Mouse (Mus musculus) forebrain, embryonic 15.5 days (tissue): Measurements from ENCODE around the gene Galk2. TPM values are rescaled to one million over a fixed set of nuclear protein-coding genes. Genes with fewer than 3 reads are reported as not detected.
A peak's percentile ranks its signal among the peaks of the same experiment; 100 is the strongest.

ENCODE experiments used
- ATAC-seq: fragments of 200-750 bp; cut with Nextera tagmentation; replicated peaks from 2 replicates; pipeline ENCODE4 v1.8.0; 2017; ENCODE audit warnings: mild to moderate bottlenecking, moderate TSS enrichment, moderate library complexity
- H3K27ac ChIP-seq: fragments of 300-500 bp; sonication (generic); replicated peaks from 2 replicates; pipeline ENCODE4 v1.5.1; 2015; ENCODE audit warnings: mild to moderate bottlenecking, inconsistent platforms
- H3K27me3 ChIP-seq: fragments of 300-500 bp; sonication (generic); 2 replicates; pipeline ENCODE4 v1.6.1; 2015; ENCODE audit warnings: inconsistent platforms
- H3K36me3 ChIP-seq: fragments of 300-500 bp; sonication (generic); 2 replicates; pipeline ENCODE4 v1.6.1; 2015; ENCODE audit warnings: mild to moderate bottlenecking, inconsistent platforms
- H3K4me1 ChIP-seq: fragments of 300-500 bp; sonication (generic); 2 replicates; pipeline ENCODE4 v1.6.1; 2015; ENCODE audit warnings: inconsistent platforms
- H3K4me2 ChIP-seq: fragments of 300-500 bp; sonication (generic); replicated peaks from 2 replicates; pipeline ENCODE4 v1.6.1; 2015; ENCODE audit warnings: mild to moderate bottlenecking, inconsistent platforms
- H3K4me3 ChIP-seq: fragments of 300-500 bp; sonication (generic); 2 replicates; pipeline ENCODE4 v1.5.1; 2015; ENCODE audit warnings: mild to moderate bottlenecking, inconsistent platforms
- H3K9ac ChIP-seq: fragments of 300-500 bp; sonication (generic); replicated peaks from 2 replicates; pipeline ENCODE4 v1.6.1; 2015; ENCODE audit warnings: mild to moderate bottlenecking, inconsistent platforms
- H3K9me3 ChIP-seq: fragments of 300-500 bp; sonication (generic); 2 replicates; pipeline ENCODE4 v1.6.1; 2016; ENCODE audit warnings: inconsistent platforms
- WGBS: fragments of 180-500 bp; shearing (Covaris S2); methylation state at CpG from one replicate; pipeline ENCODE4 v1.1.7; 2015; ENCODE audit warnings: mixed read lengths; 5-methylcytosine and 5-hydroxymethylcytosine counted together
- polyA plus RNA-seq: library from polyadenylated mRNA; unstranded; fragments of >200 nt; fragmentation: Nextera tagmentation; extraction: Ambion mirVana; gene quantifications from 2 replicates; pipeline ENCODE4 v1.2.1, GENCODE M21; 2015

Galk2 gene
- polyA plus RNA-seq, 1 experiment from 2014 or later = 29.1 TPM

GRCm38 (mm10) chr2:125975808-125976345, 117.0 kb downstream of the Galk2 start:
- no peak for ATAC-seq
- no peak overlapping the region for H3K4me3 ChIP-seq
- 48% methylated on average over 5 of the region's 5 CpGs for WGBS
- H3K36me3 ChIP-seq = no peaks in the 10 kb centered on the region
- no peak overlapping the region for H3K9ac ChIP-seq
- H3K27me3 ChIP-seq = no peaks in the 10 kb centered on the region
- no peaks in the 10 kb centered on the region for H3K4me1 ChIP-seq
- H3K4me2 ChIP-seq = no peak overlapping the region
- no peaks in the 10 kb centered on the region for H3K9me3 ChIP-seq
- no peak overlapping the region for H3K27ac ChIP-seq

- no peak overlapping the region for H3K27ac ChIP-seq
- H3K27me3 ChIP-seq = no peaks in the 10 kb centered on the region
- no peaks in the 10 kb centered on the region for H3K36me3 ChIP-seq
- no peaks in the 10 kb centered on the region for H3K4me1 ChIP-seq
- ATAC-seq = no peak
- 80% methylated on average over 5 of the region's 5 CpGs for WGBS
- H3K4me2 ChIP-seq = no peak overlapping the region
- no peaks in the 10 kb centered on the region for H3K9me3 ChIP-seq
- no peak overlapping the region for H3K4me3 ChIP-seq
- H3K9ac ChIP-seq = no peak overlapping the region
These were observed 143.4 kb downstream of the Galk2 start for GRCm38 (mm10) chr2:126002291-126002690.

GRCm38 (mm10) chr2:126006088-126006487, 147.2 kb downstream of the Galk2 start:
- Histone ChIP-seq H3K9ac (no peak overlapping the region), H3K4me3 (no peak overlapping the region), H3K4me1 (no peaks in the 10 kb centered on the region), H3K36me3 (no peaks in the 10 kb centered on the region), H3K4me2 (no peak overlapping the region), H3K27me3 (no peaks in the 10 kb centered on the region), H3K9me3 (no peaks in the 10 kb centered on the region), H3K27ac (no peak overlapping the region)
- ATAC-seq = peak; percentile 78; the same call in 1 of the 2 replicates
- WGBS = 41% methylated on average over 3 of the region's 3 CpGs

GRCm38 (mm10) chr2:126006742-126007141, 147.8 kb downstream of the Galk2 start:
- Histone ChIP-seq H3K9me3 (no peaks in the 10 kb centered on the region), H3K36me3 (no peaks in the 10 kb centered on the region), H3K4me3 (no peak overlapping the region), H3K9ac (no peak overlapping the region), H3K27ac (no peak overlapping the region), H3K4me1 (no peaks in the 10 kb centered on the region), H3K27me3 (no peaks in the 10 kb centered on the region), H3K4me2 (no peak overlapping the region)
- ATAC-seq = no peak
- WGBS = 72% methylated on average over 2 of the region's 2 CpGs

GRCm38 (mm10) chr2:126014989-126015710, 156.2 kb downstream of the Galk2 start:
- no peak overlapping the region for H3K27ac ChIP-seq
- 13% methylated on average over 12 of the region's 12 CpGs for WGBS
- ATAC-seq = peak; percentile 61; the same call in 1 of the 2 replicates
- no peak overlapping the region for H3K4me3 ChIP-seq
- no peaks in the 10 kb centered on the region for H3K27me3 ChIP-seq
- no peaks in the 10 kb centered on the region for H3K9me3 ChIP-seq
- no peak overlapping the region for H3K4me2 ChIP-seq
- no peaks in the 10 kb centered on the region for H3K36me3 ChIP-seq
- no peak overlapping the region for H3K9ac ChIP-seq
- peaks cover 18% of the 10 kb centered on the region for H3K4me1 ChIP-seq

DNA sequence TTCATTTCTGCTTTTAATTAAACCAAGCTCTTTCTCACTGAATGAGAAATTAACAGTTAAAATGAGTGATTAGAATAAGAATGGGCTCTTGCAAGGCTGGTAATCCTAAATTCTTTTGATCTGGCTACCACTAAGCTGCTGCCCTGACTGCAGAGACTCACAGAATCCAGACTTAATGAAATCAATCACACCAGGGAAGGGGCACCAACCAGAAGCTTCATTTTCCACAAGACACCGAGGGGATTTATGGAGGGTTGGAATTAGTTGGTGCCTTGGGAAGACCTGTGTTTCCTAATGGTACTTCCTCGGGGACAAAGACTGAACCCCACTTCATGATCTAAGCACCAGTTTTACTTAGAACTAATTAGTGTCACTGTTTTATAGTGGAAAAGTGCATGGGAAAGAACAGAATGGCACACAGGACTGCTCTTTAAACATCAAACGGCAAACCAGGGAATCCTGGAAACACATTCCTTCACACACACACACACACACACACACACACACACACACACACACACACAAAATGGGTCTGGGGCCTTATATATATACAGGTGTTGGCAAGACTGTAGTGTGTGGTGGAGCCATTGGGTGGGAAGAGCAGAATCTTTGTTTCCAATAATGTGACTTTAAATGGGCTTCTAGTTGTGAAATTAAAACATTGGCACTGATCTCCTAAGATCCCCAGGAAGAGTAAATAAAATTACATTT, 157.0 kb downstream of the Galk2 start:
- under 1% methylated on average over 3 of the region's 3 CpGs for WGBS
- no peak overlapping the region for H3K4me2 ChIP-seq
- H3K4me3 ChIP-seq = no peak overlapping the region

DNA sequence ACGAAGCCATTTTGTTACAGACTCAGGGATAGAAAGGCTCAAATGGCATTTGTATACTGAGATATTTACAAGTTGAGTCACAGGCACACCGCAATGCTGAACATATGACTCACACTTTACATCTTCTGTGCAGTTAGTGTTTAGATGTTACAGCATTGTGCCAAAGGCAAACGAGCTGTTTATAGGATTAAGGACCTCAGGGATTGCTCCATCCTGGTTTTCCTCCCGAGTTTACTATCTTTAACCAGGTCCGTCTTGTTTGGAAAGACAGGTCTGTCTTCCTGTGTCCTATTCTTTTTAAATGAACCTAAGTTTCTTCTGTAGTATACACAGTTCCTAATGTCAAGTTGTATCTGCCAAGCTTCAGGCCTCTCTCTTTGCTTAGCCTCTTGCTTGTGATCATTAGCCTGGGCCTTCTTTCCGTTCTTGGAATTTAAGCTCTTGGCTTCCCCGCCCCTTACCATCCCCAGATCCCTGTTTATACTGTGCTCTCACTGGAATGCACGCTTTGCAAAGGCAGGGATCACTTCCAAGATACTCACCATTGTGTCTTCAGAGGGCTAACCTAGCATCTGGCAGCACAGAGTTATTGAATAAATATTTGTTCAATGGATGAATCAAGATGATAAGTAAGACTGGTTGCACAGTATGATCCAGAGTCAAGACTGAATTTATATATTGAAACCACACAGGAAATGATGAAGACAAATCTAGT, 172.4 kb downstream of the Galk2 start:
- Histone ChIP-seq H3K27ac (no peak overlapping the region), H3K4me2 (no peak overlapping the region), H3K9ac (no peak overlapping the region), H3K27me3 (no peaks in the 10 kb centered on the region), H3K9me3 (no peaks in the 10 kb centered on the region), H3K4me3 (no peak overlapping the region), H3K4me1 (no peaks in the 10 kb centered on the region), H3K36me3 (no peaks in the 10 kb centered on the region)
- no peak for ATAC-seq
- WGBS = 58% methylated on average over 8 of the region's 8 CpGs

More for the DNA sequence above, 157.0 kb downstream of the Galk2 start:
- Histone ChIP-seq H3K27ac (no peak overlapping the region), H3K9ac (no peak overlapping the region), H3K9me3 (no peaks in the 10 kb centered on the region), H3K36me3 (no peaks in the 10 kb centered on the region), H3K4me1 (peaks cover 18% of the 10 kb centered on the region), H3K27me3 (no peaks in the 10 kb centered on the region)
- ATAC-seq = peak; percentile 84

DNA sequence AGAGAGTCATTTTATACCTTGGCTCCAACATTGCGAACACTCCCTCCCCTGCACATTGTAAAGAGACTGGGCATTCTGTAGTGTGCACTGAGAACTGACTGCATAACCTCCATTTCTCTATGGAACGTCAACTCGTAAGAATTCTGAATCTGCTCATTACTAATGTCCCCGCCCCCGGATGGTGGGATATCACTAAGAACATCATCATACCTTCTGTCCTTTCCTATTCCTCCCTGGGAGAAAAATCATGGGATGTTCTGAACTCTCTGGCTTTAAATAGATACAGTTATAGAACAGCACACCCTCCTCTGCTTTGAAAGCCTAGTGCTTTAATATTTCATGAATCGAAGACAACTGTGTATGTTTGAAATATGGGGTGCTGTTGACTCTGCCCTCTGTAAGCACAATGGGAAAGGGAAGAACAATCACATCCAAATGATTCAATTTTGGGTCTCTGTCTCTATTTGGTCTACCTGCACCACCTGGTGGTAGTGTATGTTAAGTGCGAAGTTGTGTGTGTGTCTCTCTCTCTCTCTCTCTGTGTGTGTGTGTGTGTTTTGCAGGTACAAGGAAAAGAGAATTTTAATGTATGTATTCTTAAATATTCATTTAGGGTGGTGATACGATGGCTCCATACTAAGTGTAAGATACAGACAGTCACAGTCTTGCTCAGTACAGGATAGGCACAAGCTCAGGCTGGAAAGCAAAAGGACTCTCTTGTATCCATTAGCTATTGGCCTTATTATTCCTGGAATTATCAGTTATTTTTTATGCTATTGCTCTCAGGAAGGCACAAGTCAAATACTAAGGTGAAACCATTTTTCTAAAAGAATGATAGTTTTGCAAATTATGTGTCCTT, 174.4 kb downstream of the Galk2 start:
- H3K4me2 ChIP-seq = no peak overlapping the region
- no peak overlapping the region for H3K27ac ChIP-seq
- no peaks in the 10 kb centered on the region for H3K36me3 ChIP-seq
- ATAC-seq = peak; percentile 53; the same call in 1 of the 2 replicates
- H3K4me1 ChIP-seq = no peaks in the 10 kb centered on the region
- no peak overlapping the region for H3K9ac ChIP-seq
- 85% methylated on average over 8 of the region's 8 CpGs for whole genome bisulfite sequencing
- no peak overlapping the region for H3K4me3 ChIP-seq
- H3K27me3 ChIP-seq = no peaks in the 10 kb centered on the region
- no peaks in the 10 kb centered on the region for H3K9me3 ChIP-seq

Other genes with a start within 250 kb of the Galk2 start
- 4.4 and 4.5 TPM in 2 replicates for gene Cep152, start 234.0 kb upstream of the Galk2 start, polyA plus RNA-seq
- gene Eid1, start 186.0 kb upstream of the Galk2 start, polyA plus RNA-seq = 314 and 348 TPM in 2 replicates
- gene Shc4, start 135.0 kb upstream of the Galk2 start, polyA plus RNA-seq = 1.5 and 1.6 TPM in 2 replicates
- gene Secisbp2l, start 76.2 kb upstream of the Galk2 start, polyA plus RNA-seq = 29.6 and 30.7 TPM in 2 replicates
- gene Cops2, start within 50 bp of the Galk2 start, polyA plus RNA-seq = 66.8 and 66.9 TPM in 2 replicates
- gene Fgf7, start 175.5 kb downstream of the Galk2 start, polyA plus RNA-seq = 0.61 and 0.65 TPM in 2 replicates